Mouse (Mus musculus) heart, postnatal 0 days (tissue): ENCODE measurements at regions not wholly inside any gene's neighbourhood (a gene's known extent, or its start where the extent isn't known, plus 50 kb on each side); places are given as distances from the start of the nearest gene placed in this dataset.

ENCODE experiments used
- ATAC-seq: fragments of 200-750 bp; cut with Nextera tagmentation; 2 replicates; pipeline ENCODE4 v1.8.0; 2017; ENCODE audit warnings: low read depth, moderate number of reproducible peaks, moderate library complexity; ENCODE audit not compliant: insufficient read depth
- DNase-seq: peaks from one replicate; pipeline ENCODE4 v3.0.0-alpha.2; 2016; ENCODE audit warnings: low spot score
- H3K27ac ChIP-seq: fragments of 300-500 bp; sonication (generic); 2 replicates; pipeline ENCODE4 v1.5.1; 2014; ENCODE audit warnings: low read depth, mild to moderate bottlenecking
- H3K27me3 ChIP-seq: fragments of 300-500 bp; sonication (generic); 2 replicates; pipeline ENCODE4 v1.6.1; 2014; ENCODE audit warnings: low read length, mixed read lengths; ENCODE audit not compliant: control insufficient read depth, insufficient read depth
- H3K36me3 ChIP-seq: fragments of 300-500 bp; sonication (generic); replicated peaks from 2 replicates; pipeline ENCODE4 v1.6.1; 2014; ENCODE audit warnings: low read length, mixed read lengths; ENCODE audit not compliant: control insufficient read depth, insufficient read depth
- H3K4me1 ChIP-seq: fragments of 300-500 bp; sonication (generic); 2 replicates; pipeline ENCODE4 v1.6.1; 2014; ENCODE audit warnings: antibody characterized with exemption; ENCODE audit not compliant: control insufficient read depth, insufficient read depth
- H3K4me2 ChIP-seq: fragments of 300-500 bp; sonication (generic); 2 replicates; pipeline ENCODE4 v1.6.1; 2014; ENCODE audit warnings: low read depth, mild to moderate bottlenecking, low read length, moderate library complexity
- H3K4me3 ChIP-seq: fragments of 300-500 bp; sonication (generic); 2 replicates; pipeline ENCODE4 v1.5.1; 2014; ENCODE audit warnings: low read depth, low read length
- H3K9ac ChIP-seq: fragments of 300-500 bp; sonication (generic); replicated peaks from 2 replicates; pipeline ENCODE4 v1.6.1; 2014; ENCODE audit warnings: low read depth, low read length, mixed read lengths
- H3K9me3 ChIP-seq: fragments of 300-500 bp; sonication (generic); replicated peaks from 2 replicates; pipeline ENCODE4 v1.6.1; 2016; ENCODE audit warnings: low read length; ENCODE audit not compliant: control insufficient read depth
- CTCF ChIP-seq: IDR thresholded peaks from 2 replicates; pipeline ENCODE4 v1.5.1; 2016; ENCODE audit warnings: antibody characterized with exemption, control low read depth, low read depth
- EP300 ChIP-seq: IDR thresholded peaks from 2 replicates; pipeline ENCODE4 v1.6.1; 2016; ENCODE audit warnings: antibody characterized with exemption, low read depth
- WGBS: fragments of 180-500 bp; shearing (Covaris S2); extraction: QIAGEN DNeasy Blood & Tissue Kit; methylation state at CpG from one replicate; pipeline ENCODE4 v1.1.7; 2014; 5-methylcytosine and 5-hydroxymethylcytosine counted together

DNA sequence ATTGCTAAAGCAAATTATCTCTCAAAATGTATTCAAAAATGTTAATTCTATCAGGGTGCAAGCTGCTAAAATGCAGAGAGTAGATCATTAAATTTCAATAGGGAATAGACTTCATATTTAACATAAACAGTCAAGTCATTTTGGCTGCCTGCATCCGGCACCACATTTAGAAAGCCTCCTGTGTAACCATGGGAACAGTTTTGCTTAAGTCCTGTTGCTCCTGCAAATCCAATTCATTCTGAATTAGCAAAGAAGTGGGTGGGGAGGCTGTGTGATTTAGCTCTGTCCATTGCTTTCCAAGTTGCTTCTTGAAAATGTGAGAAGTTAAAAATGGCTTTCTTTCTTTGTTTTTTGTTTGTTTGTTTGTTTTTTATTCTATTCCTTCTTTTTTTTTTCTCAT, 658.9 kb upstream of the Agtr1b start:
- no peak overlapping the region for H3K9ac ChIP-seq

DNA sequence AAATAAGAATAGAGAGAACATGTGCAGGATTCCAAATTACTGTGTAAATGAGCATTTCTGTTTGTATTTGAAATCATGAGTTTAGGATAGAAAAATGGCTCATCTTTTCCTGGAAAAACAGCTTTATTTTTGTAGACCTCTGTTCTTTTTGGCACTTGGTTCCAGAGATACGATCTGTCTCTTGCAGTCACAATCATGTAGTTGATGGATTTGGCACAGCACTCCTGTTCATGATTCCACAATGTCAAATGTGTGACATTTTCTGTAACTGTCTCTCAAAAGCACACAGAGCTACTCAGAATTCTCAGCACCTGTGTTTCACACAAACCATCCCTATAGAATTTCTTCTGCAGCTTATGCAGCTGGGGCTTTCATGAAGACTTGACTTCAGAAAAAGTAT, 654.0 kb upstream of the Agtr1b start:
- no peak for ATAC-seq
- no peak overlapping the region for H3K9ac ChIP-seq
- H3K4me1 ChIP-seq: no peaks in the 10 kb centered on the region
- no peak for DNase-seq
- no peak for TF ChIP-seq CTCF
- TF ChIP-seq EP300: no peak
- H3K27me3 ChIP-seq: no peaks in the 10 kb centered on the region
- no peak overlapping the region for H3K4me2 ChIP-seq
- 68% methylated on average over 1 of the region's 1 CpGs for WGBS
- no peaks in the 10 kb centered on the region for H3K36me3 ChIP-seq
- H3K27ac ChIP-seq: no peak overlapping the region
- no peak overlapping the region for H3K4me3 ChIP-seq
- H3K9me3 ChIP-seq: no peaks in the 10 kb centered on the region

More for the DNA sequence above, 658.9 kb upstream of the Agtr1b start:
- Histone ChIP-seq H3K27me3 (no peaks in the 10 kb centered on the region), H3K4me1 (no peaks in the 10 kb centered on the region), H3K4me3 (no peak overlapping the region), H3K27ac (no peak overlapping the region), H3K4me2 (no peak overlapping the region), H3K36me3 (no peaks in the 10 kb centered on the region), H3K9me3 (no peaks in the 10 kb centered on the region)
- WGBS: 70% methylated on average over 1 of the region's 1 CpGs
- no peak for ATAC-seq
- no peak for DNase-seq
- TF ChIP-seq EP300: no peak
- TF ChIP-seq CTCF: no peak

DNA sequence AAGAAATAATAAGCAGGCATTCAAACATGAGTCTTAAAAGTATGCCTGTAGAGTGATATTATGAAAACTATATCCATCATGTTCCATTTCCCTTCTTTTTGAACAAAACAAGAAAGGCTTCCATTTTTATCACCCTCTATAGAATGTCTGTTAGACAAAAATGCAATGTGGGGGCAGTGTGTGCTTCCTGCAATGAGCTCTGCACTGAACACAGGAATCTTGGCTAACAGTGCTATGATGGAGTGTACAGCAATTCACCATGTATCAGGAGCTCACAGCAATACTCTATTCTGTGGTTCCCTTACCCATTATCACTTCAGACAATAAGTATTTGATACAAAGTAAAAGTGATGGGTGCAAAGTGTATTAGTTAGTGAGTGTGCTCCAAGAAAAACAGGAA, 653.3 kb upstream of the Agtr1b start:
- H3K36me3 ChIP-seq: no peaks in the 10 kb centered on the region
- no peak overlapping the region for H3K4me3 ChIP-seq
- DNase-seq: no peak
- no peak overlapping the region for H3K9ac ChIP-seq
- H3K27ac ChIP-seq: no peak overlapping the region
- ATAC-seq: no peak
- H3K9me3 ChIP-seq: no peaks in the 10 kb centered on the region
- H3K27me3 ChIP-seq: no peaks in the 10 kb centered on the region
- TF ChIP-seq EP300: no peak
- TF ChIP-seq CTCF: no peak
- H3K4me2 ChIP-seq: no peak overlapping the region
- H3K4me1 ChIP-seq: no peaks in the 10 kb centered on the region

- H3K4me1 ChIP-seq: no peaks in the 10 kb centered on the region
- TF ChIP-seq EP300: no peak
- TF ChIP-seq CTCF: no peak
- 61% methylated on average over 1 of the region's 1 CpGs for WGBS
Observed at GRCm38 (mm10) chr3:21009650-21010049, 642.7 kb upstream of the Agtr1b start.

GRCm38 (mm10) chr3:20998295-20998694, 631.3 kb upstream of the Agtr1b start:
- no peak overlapping the region for H3K27ac ChIP-seq
- DNase-seq (no peak), ATAC-seq (no peak)
- no peaks in the 10 kb centered on the region for H3K4me1 ChIP-seq
- no peak overlapping the region for H3K9ac ChIP-seq
- H3K36me3 ChIP-seq: no peaks in the 10 kb centered on the region
- no peaks in the 10 kb centered on the region for H3K9me3 ChIP-seq
- no peaks in the 10 kb centered on the region for H3K27me3 ChIP-seq
- no peak for TF ChIP-seq EP300
- no peak for TF ChIP-seq CTCF
- no peak overlapping the region for H3K4me3 ChIP-seq
- no peak overlapping the region for H3K4me2 ChIP-seq

More at GRCm38 (mm10) chr3:21009650-21010049, 642.7 kb upstream of the Agtr1b start:
- ATAC-seq (no peak), DNase-seq (no peak)
- no peak overlapping the region for H3K4me3 ChIP-seq
- H3K9me3 ChIP-seq: no peaks in the 10 kb centered on the region
- H3K27ac ChIP-seq: no peak overlapping the region
- H3K9ac ChIP-seq: no peak overlapping the region
- no peaks in the 10 kb centered on the region for H3K27me3 ChIP-seq
- H3K4me2 ChIP-seq: no peak overlapping the region
- H3K36me3 ChIP-seq: no peaks in the 10 kb centered on the region

- no peak overlapping the region for H3K9ac ChIP-seq
- H3K4me2 ChIP-seq: no peak overlapping the region
- no peaks in the 10 kb centered on the region for H3K9me3 ChIP-seq
- H3K4me1 ChIP-seq: peaks cover 14% of the 10 kb centered on the region
- ATAC-seq (no peak), DNase-seq (no peak)
- no peak overlapping the region for H3K4me3 ChIP-seq
- no peak overlapping the region for H3K27ac ChIP-seq
- no peak for TF ChIP-seq EP300
- TF ChIP-seq CTCF: no peak
- no peaks in the 10 kb centered on the region for H3K27me3 ChIP-seq
- WGBS: 58% methylated on average over 2 of the region's 2 CpGs
- no peaks in the 10 kb centered on the region for H3K36me3 ChIP-seq
Observed at GRCm38 (mm10) chr3:20989486-20989970, 622.6 kb upstream of the Agtr1b start.
